Mouse (Mus musculus): ENCODE data around the gene Elovl3. TPM values are rescaled to one million over a fixed set of nuclear protein-coding genes. Genes with fewer than 3 reads are reported as not detected.
"Not testable (repeated sequence)": the region's sequence is repeated elsewhere in the genome, so short reads cannot be mapped to it uniquely, and the experiment has no call there.

The Elovl3 gene
- not detected for total RNA-seq (2021)

- intact Hi-C loops (cut with DNase I): no loop called here
- no peak for DNase-seq
Measured at GRCm38 (mm10) chr19:46131694-46132525, at the start of gene Elovl3. Gene Elovl3 (plus strand): TSS chr19:46131897.

GRCm38 (mm10) chr19:46085185-46085584 is 46.5 kb upstream of the Elovl3 start:
- intact Hi-C loops (cut with DNase I): loop anchor here (10.0 kb wide), 1 partner anchor 170 kb away; no protein-coding TSS in a partner anchor
- DNase-seq: no peak

GRCm38 (mm10) chr19:46086337-46086736 is 45.4 kb upstream of the Elovl3 start:
- intact Hi-C loops (cut with DNase I): loop anchor here (10.0 kb wide), 1 partner anchor 168 kb away; no protein-coding TSS in a partner anchor
- peak; percentile 43 for DNase-seq

- no peak for DNase-seq
- intact Hi-C loops (cut with DNase I): loop anchor here (10.0 kb wide), 1 partner anchor 167 kb away; no protein-coding TSS in a partner anchor
Measured at GRCm38 (mm10) chr19:46087871-46088270, 43.8 kb upstream of the Elovl3 start.

GRCm38 (mm10) chr19:46091641-46092040 is 40.1 kb upstream of the Elovl3 start:
- no peak for DNase-seq
- intact Hi-C loops (cut with DNase I): no loop called here

GRCm38 (mm10) chr19:46094144-46094543 is 37.6 kb upstream of the Elovl3 start:
- no peak for DNase-seq
- intact Hi-C loops (cut with DNase I): no loop called here

GRCm38 (mm10) chr19:46095291-46095690 is 36.4 kb upstream of the Elovl3 start:
- no peak for DNase-seq
- intact Hi-C loops (cut with DNase I): no loop called here

- intact Hi-C loops (cut with DNase I): no loop called here
Measured at GRCm38 (mm10) chr19:46096396-46096795, 35.3 kb upstream of the Elovl3 start.

GRCm38 (mm10) chr19:46099561-46099960 is 32.1 kb upstream of the Elovl3 start:
- intact Hi-C loops (cut with DNase I): no loop called here
- no peak for DNase-seq

More at GRCm38 (mm10) chr19:46096396-46096795, 35.3 kb upstream of the Elovl3 start:
- DNase-seq: no peak

- peak; percentile 7 for DNase-seq
- intact Hi-C loops (cut with DNase I): no loop called here
Measured at GRCm38 (mm10) chr19:46103437-46104186, 28.1 kb upstream of the Elovl3 start.

- no peak for DNase-seq
- intact Hi-C loops (cut with DNase I): no loop called here
Measured at GRCm38 (mm10) chr19:46104187-46104557, 27.5 kb upstream of the Elovl3 start.

GRCm38 (mm10) chr19:46110214-46110613 is 21.5 kb upstream of the Elovl3 start:
- no peak for DNase-seq
- intact Hi-C loops (cut with DNase I): no loop called here

GRCm38 (mm10) chr19:46110781-46111180 is 20.9 kb upstream of the Elovl3 start:
- DNase-seq: no peak
- intact Hi-C loops (cut with DNase I): no loop called here

- intact Hi-C loops (cut with DNase I): no loop called here
- DNase-seq: no peak
Measured at GRCm38 (mm10) chr19:46114617-46115016, 17.1 kb upstream of the Elovl3 start.

- intact Hi-C loops (cut with DNase I): no loop called here
- DNase-seq: no peak
Measured at GRCm38 (mm10) chr19:46119458-46119857, 12.2 kb upstream of the Elovl3 start.

GRCm38 (mm10) chr19:46120872-46121271 is 10.8 kb upstream of the Elovl3 start:
- DNase-seq: no peak
- intact Hi-C loops (cut with DNase I): no loop called here

GRCm38 (mm10) chr19:46123876-46124275 is 7.8 kb upstream of the Elovl3 start:
- intact Hi-C loops (cut with DNase I): no loop called here

GRCm38 (mm10) chr19:46124651-46125050 is 7.0 kb upstream of the Elovl3 start:
- DNase-seq: no peak
- intact Hi-C loops (cut with DNase I): no loop called here

More at GRCm38 (mm10) chr19:46123876-46124275, 7.8 kb upstream of the Elovl3 start:
- no peak for DNase-seq

- no peak for DNase-seq
- intact Hi-C loops (cut with DNase I): no loop called here
Measured at GRCm38 (mm10) chr19:46126301-46126700, 5.4 kb upstream of the Elovl3 start.

- intact Hi-C loops (cut with DNase I); DNase-seq: not testable (repeated sequence)
Measured at GRCm38 (mm10) chr19:46129737-46130136, 2.0 kb upstream of the Elovl3 start.

- intact Hi-C loops (cut with DNase I): no loop called here
Measured at GRCm38 (mm10) chr19:46131283-46131682, 414 bp upstream of the Elovl3 start.

GRCm38 (mm10) chr19:46132577-46132976 is 880 bp downstream of the Elovl3 start:
- DNase-seq: no peak
- intact Hi-C loops (cut with DNase I): no loop called here

More at GRCm38 (mm10) chr19:46131283-46131682, 414 bp upstream of the Elovl3 start:
- no peak for DNase-seq

All from left cerebral cortex, postnatal 4 days (tissue).